Mouse (Mus musculus) megakaryocyte, embryonic 14.5 days (primary cell): Measurements from ENCODE around the gene Hcn2.

Source experiments
- FLI1 ChIP-seq: IDR thresholded peaks from 2 replicates; pipeline ENCODE4 v1.6.1; 2012; ENCODE audit warnings: low read length, inconsistent platforms, mixed read lengths
- GATA1 ChIP-seq: IDR thresholded peaks from 3 replicates; pipeline ENCODE4 v1.6.1; 2012; ENCODE audit warnings: mixed read lengths, low read length, inconsistent platforms, borderline replicate concordance

DNA sequence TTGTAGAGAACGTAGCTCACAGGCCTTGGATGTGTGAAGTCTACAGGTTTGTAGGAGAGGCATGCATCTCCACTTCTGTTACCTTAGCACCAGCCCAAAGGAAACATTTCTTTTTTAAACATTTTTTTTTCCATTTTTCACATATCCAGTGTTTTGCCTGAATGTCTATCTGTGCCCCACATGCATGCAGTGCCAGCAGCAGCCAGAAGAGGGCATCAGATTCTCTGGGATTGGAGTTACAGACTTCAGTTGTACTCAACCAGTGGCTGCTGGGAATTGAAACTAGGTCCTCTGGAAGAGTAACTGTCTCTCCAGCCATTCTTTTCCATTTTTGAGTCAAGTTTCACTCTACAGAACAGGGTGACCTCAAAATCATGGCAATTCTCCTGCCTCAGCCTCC is 16.1 kb downstream of the Hcn2 start:
- TF ChIP-seq GATA1, result no peak
- TF ChIP-seq FLI1, result no peak
